Mouse (Mus musculus): ENCODE measurements at regions not wholly inside any gene's neighbourhood (a gene's known extent, or its start where the extent isn't known, plus 50 kb on each side); places are given as distances from the start of the nearest gene placed in this dataset.

DNA sequence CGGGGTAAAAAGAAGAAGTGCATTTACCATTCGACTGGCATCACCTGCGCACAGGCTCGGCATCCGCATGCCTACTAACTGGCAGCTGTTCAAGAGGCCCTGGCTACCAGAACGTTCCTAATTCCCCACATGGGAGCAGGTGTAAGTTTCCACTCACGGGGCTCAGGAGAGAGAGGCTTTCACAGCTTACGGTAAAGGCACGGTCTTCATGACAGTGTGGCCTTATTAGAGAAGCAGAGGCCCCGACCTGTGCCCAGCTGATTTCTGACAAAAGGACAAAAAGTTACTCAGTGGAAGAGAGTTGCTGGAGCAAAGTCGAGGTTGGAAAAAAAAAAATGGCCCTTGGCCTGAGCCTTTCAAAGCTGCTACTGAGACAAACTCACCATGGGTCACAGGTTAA, 62.0 kb downstream of the Cryaa start:
- TF ChIP-seq POLR2A (IDR thresholded peaks at IDR 0.05; ENCODE audit: borderline replicate concordance, extremely low read depth, low read depth, low read length) (no peak), CTCF (IDR thresholded peaks at IDR 0.05; ENCODE audit: insufficient read depth, low read length) (no peak)

Data from lung, adult 2 months (tissue).